7 mouse cellular contexts compared by ENCODE assay signal in the genomic region with DNA sequence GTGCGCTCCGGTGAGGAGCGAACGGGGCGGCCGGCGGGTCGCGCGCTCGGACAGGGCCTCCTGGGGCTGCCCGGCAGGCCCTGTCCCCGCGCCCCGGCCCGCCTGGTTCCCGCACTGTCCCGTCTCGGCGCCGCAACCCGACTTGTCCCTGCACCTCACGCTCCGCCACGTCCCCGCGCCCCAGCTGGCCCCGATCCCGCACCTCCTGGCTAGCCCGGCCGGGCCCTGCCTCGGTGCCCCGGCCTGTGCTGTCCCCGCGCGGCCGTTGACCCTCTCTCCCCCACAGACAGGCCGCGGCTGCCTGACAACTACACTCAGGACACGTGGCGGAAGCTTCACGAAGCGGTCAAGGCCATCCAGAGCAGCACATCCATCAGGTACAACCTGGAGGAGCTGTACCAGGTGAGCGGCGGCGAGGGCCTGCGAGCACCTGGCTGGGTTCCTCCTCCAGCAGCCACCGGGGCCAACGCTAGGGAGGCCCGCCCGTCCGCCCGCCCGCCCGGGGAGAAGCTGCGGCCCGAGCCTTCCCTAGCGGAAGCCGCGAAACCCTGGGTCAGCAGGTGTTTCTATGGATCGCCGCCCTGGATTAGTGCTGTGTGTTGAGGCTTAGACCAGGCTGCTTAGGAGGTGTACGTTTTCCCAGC. TPM values are rescaled to one million over a fixed set of nuclear protein-coding genes. Genes with fewer than 3 reads are reported as not detected.
DNase-seq lines count a peak whose midpoint lies in the region; ATAC-seq and TF ChIP-seq lines count a peak whose summit lies in the region.

No protein-coding gene starts in this region.

- TF ChIP-seq CTCF in brain, embryonic 14.5 days (IDR thresholded peaks at IDR 0.05; ENCODE audit: borderline replicate concordance, extremely low read depth, insufficient read depth, insufficient read length) = no peak

- H3K36me3 ChIP-seq in kidney, embryonic 16.5 days (ENCODE audit: insufficient read depth, low read length) = peaks cover 6% of the 10 kb centered on the region
- H3K36me3 ChIP-seq in stomach, embryonic 14.5 days (ENCODE audit: control insufficient read depth, insufficient read depth, low read length) = no peaks in the 10 kb centered on the region

- under 1% methylated on average over 52 of the region's 63 CpGs for WGBS in kidney, embryonic 16.5 days
- under 1% methylated on average over 52 of the region's 63 CpGs for WGBS in stomach, embryonic 14.5 days

- peak overlapping the region; percentile 93 for H3K4me2 ChIP-seq in kidney, embryonic 16.5 days (replicated peaks; ENCODE audit: low read depth, low read length)
- H3K4me2 ChIP-seq in stomach, embryonic 14.5 days (replicated peaks; ENCODE audit: low read depth, low read length) = peak overlapping the region; percentile 92

- peak; percentile 16 to 22 for DNase-seq in right cerebral cortex, postnatal 36 days (ENCODE audit: low spot score in 2 of 2)
- no peak for DNase-seq in right cerebral cortex, adult 18-20 months
- DNase-seq in brain, embryonic 14.5 days (ENCODE audit: low read depth) = peak; percentile 45
- peak; percentile 17 to 21 for DNase-seq in frontal cortex, postnatal 36 days (ENCODE audit: low spot score in 2 of 2)
- peak; percentile 18 for DNase-seq in lung, postnatal 36 days

- peak; percentile 80 for ATAC-seq in kidney, embryonic 16.5 days (ENCODE audit: low FRiP score, low TSS enrichment)
- ATAC-seq in stomach, embryonic 14.5 days (ENCODE audit: insufficient number of reproducible peaks, insufficient read depth, low FRiP score, low read depth) = peak; percentile 43

- H3K4me1 ChIP-seq in kidney, embryonic 16.5 days (ENCODE audit: insufficient read depth, low read length) = peaks cover 30% of the 10 kb centered on the region
- H3K4me1 ChIP-seq in stomach, embryonic 14.5 days (ENCODE audit: control insufficient read depth, insufficient read depth, low read length) = peaks cover 19% of the 10 kb centered on the region

- no peaks in the 10 kb centered on the region for H3K9me3 ChIP-seq in kidney, embryonic 16.5 days (ENCODE audit: low read length)
- no peaks in the 10 kb centered on the region for H3K9me3 ChIP-seq in stomach, embryonic 14.5 days (ENCODE audit: control insufficient read depth, low read depth, low read length)

- H3K27me3 ChIP-seq in kidney, embryonic 16.5 days (ENCODE audit: insufficient read depth, low read length) = no peaks in the 10 kb centered on the region
- no peaks in the 10 kb centered on the region for H3K27me3 ChIP-seq in stomach, embryonic 14.5 days (ENCODE audit: control insufficient read depth, insufficient read depth, low read length)

- peak overlapping the region; percentile 76 for H3K4me3 ChIP-seq in kidney, embryonic 16.5 days (ENCODE audit: low read length)
- peak overlapping the region; percentile 84 for H3K4me3 ChIP-seq in stomach, embryonic 14.5 days (ENCODE audit: low read depth, low read length)

- peak overlapping the region; percentile 85 for H3K27ac ChIP-seq in kidney, embryonic 16.5 days (ENCODE audit: low read length)
- peak overlapping the region; percentile 66 for H3K27ac ChIP-seq in stomach, embryonic 14.5 days (ENCODE audit: low read length)

- TF ChIP-seq POLR2A in brain, embryonic 14.5 days (IDR thresholded peaks at IDR 0.05; ENCODE audit: borderline replicate concordance, extremely low read depth, insufficient read depth, insufficient read length, poor library complexity, severe bottlenecking) = no peak

- H3K9ac ChIP-seq in kidney, embryonic 16.5 days (replicated peaks; ENCODE audit: low read length) = peak overlapping the region; percentile 97
- peak overlapping the region; percentile 97 for H3K9ac ChIP-seq in stomach, embryonic 14.5 days (replicated peaks; ENCODE audit: low read depth, low read length)

RNA-seq across cellular contexts. Expression of a gene that starts 0.6 kb away (rescaled TPM):
- polyA plus RNA-seq in brain, embryonic 14.5 days (2012; rRNA removed) = 60.6 and 67.6 TPM in 2 replicates
- 109 and 113 TPM in 2 replicates for polyA plus RNA-seq in kidney, embryonic 16.5 days (2015; fragmentation: Nextera tagmentation; extraction: Ambion mirVana)
- 93.9 and 101 TPM in 2 replicates for polyA plus RNA-seq in stomach, embryonic 14.5 days (2014; fragmentation: Nextera tagmentation; extraction: Ambion mirVana)

RNA-seq across cellular contexts. Expression of a gene that starts 0.8 kb away (rescaled TPM):
- 38.5 and 40.5 TPM in 2 replicates for polyA plus RNA-seq in brain, embryonic 14.5 days (2012; rRNA removed)
- polyA plus RNA-seq in kidney, embryonic 16.5 days (2015; fragmentation: Nextera tagmentation; extraction: Ambion mirVana) = 46.5 and 49.9 TPM in 2 replicates
- 36.1 and 37.8 TPM in 2 replicates for polyA plus RNA-seq in stomach, embryonic 14.5 days (2014; fragmentation: Nextera tagmentation; extraction: Ambion mirVana)

RNA-seq across cellular contexts. Expression of a gene that starts 45.3 kb away (rescaled TPM):
- 0.12 and 0.15 TPM in 2 replicates for polyA plus RNA-seq in brain, embryonic 14.5 days (2012; rRNA removed)
- polyA plus RNA-seq in kidney, embryonic 16.5 days (2015; fragmentation: Nextera tagmentation; extraction: Ambion mirVana) = 1.8 and 1.9 TPM in 2 replicates
- polyA plus RNA-seq in stomach, embryonic 14.5 days (2014; fragmentation: Nextera tagmentation; extraction: Ambion mirVana) = 0.31 and 0.45 TPM in 2 replicates

RNA-seq across cellular contexts. Expression of a gene that starts 52.9 kb away (rescaled TPM):
- polyA plus RNA-seq in brain, embryonic 14.5 days (2012; rRNA removed) = 247 and 265 TPM in 2 replicates
- polyA plus RNA-seq in kidney, embryonic 16.5 days (2015; fragmentation: Nextera tagmentation; extraction: Ambion mirVana) = 308 and 374 TPM in 2 replicates
- polyA plus RNA-seq in stomach, embryonic 14.5 days (2014; fragmentation: Nextera tagmentation; extraction: Ambion mirVana) = 272 and 298 TPM in 2 replicates
